Mouse (Mus musculus): ENCODE measurements around the gene Slc25a23. TPM values are rescaled to one million over a fixed set of nuclear protein-coding genes. Genes with fewer than 3 reads are reported as not detected.
A peak's percentile ranks its signal among the peaks of the same experiment; 100 is the strongest.

Slc25a23 gene
- polyA plus RNA-seq (2011; ENCODE audit: insufficient read depth, insufficient read length, low replicate concordance, missing spikeins) = 2.8 and 8.1 TPM in 2 replicates

DNA sequence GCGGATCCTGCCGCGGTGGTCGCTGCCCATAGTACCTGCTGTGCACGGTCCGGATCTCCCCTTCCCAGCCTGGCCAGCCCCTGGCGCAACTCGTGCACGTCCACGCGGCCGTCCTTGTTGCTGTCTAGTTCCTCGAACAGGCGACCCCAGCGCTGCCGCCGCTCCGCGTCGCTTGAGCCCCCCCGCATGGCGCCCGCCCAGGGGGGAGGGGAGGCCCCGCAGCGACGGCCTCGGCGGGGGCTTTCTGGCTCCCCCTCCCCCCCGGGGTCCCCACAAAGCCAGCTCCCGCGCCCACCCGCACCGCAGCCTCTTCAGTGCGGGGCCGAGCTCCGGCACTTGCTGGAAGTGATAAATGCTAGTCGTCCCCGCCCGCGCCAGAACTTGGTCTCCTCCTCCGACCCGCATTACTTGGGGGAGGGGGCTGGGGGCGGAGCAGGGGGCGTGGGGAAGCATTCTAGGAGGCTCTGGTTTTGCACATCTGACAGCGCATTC is at the start of gene Slc25a23:
Gene Slc25a23, minus strand, starts transcription at position 378 of the 492 bp plus-strand sequence.
- WGBS = under 1% methylated on average over 45 of the region's 45 CpGs
- peak within 1 kb of the TSS; percentile 74; the same call in 1 of the 2 replicates for H3K27ac ChIP-seq (ENCODE audit: control insufficient read depth, insufficient read depth, low read depth, low read length, poor library complexity)
- peak within 1 kb of the TSS; percentile 64 for H3K4me3 ChIP-seq (replicated peaks; ENCODE audit: control insufficient read depth, low read depth, low read length)
- TF ChIP-seq POLR2A (IDR thresholded peaks at IDR 0.05; ENCODE audit: borderline replicate concordance, control insufficient read depth, low read depth, low read length) (no peak), CTCF (IDR thresholded peaks at IDR 0.05; ENCODE audit: control insufficient read depth, insufficient read depth, low read length) (no peak)
- H3K4me1 ChIP-seq (ENCODE audit: control insufficient read depth, insufficient read depth, low read length) = peaks cover 3% of the 10 kb centered on the region; the same call in 1 of the 2 replicates

DNA sequence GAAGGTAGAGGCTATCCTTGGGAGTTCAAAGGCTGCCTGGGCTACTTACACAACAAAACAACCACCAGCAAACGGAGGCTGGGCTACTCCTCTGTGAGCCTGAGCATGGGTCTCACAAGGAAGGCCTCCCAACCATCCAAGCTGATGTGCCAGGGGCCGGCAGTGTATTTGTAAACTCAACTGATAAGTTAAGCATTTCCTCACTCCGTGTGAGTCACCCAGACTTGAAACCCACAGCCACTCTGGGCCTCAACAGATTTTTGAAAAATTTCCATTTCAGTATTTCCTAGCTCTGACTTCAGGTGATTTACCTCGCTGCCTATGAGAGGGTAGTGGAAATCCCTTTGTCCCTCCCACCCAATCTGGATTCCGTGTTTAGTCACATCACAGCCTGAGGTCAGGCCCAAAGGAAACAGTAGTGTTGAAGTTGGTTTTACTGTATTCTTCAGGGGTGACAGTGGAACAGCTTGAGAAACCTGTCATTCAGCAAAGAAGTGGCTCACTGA is 49.1 kb upstream of the Slc25a23 start:
- TF ChIP-seq POLR2A (IDR thresholded peaks at IDR 0.05; ENCODE audit: borderline replicate concordance, control insufficient read depth, low read depth, low read length) (no peak), CTCF (IDR thresholded peaks at IDR 0.05; ENCODE audit: control insufficient read depth, insufficient read depth, low read length) (no peak)
- Histone ChIP-seq H3K27ac (ENCODE audit: control insufficient read depth, insufficient read depth, low read depth, low read length, poor library complexity) (no peak overlapping the region), H3K4me1 (ENCODE audit: control insufficient read depth, insufficient read depth, low read length) (no peaks in the 10 kb centered on the region; the same call in 1 of the 2 replicates), H3K4me3 (replicated peaks; ENCODE audit: control insufficient read depth, low read depth, low read length) (no peak overlapping the region)
- WGBS = 47% methylated on average over 5 of the region's 5 CpGs

DNA sequence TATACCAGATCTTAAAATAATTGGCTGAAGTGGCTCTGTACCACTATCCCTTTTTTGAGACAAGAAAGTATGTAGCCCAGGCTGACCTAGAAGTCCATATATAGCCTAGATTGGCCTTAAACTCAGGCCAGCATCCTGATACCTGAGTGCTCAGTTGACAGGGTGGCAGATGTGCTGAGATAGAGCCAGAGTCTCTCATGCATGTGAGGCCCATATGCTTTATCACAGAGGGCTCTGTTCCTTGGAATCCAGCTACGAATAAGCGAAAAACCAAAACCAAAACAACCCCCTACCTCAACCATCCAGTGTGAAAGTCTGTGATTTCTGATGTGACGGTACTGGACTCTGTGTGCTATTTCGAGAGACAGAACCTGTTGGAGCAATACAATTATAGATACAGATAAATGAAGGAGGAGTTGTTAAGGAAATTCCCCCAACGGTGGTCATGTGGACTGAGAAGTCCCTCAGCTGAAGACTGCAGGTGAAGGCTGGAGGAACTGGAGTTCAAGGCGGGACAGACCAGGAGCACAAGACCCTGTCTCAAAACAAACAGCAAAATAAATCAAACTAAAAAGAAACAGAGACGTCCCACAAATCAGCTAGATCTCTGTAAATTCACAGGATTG is 48.5 kb upstream of the Slc25a23 start:
- no peak overlapping the region for H3K4me3 ChIP-seq (replicated peaks; ENCODE audit: control insufficient read depth, low read depth, low read length)
- H3K4me1 ChIP-seq (ENCODE audit: control insufficient read depth, insufficient read depth, low read length) = no peaks in the 10 kb centered on the region; the same call in 1 of the 2 replicates
- no peak for TF ChIP-seq POLR2A (IDR thresholded peaks at IDR 0.05; ENCODE audit: borderline replicate concordance, control insufficient read depth, low read depth, low read length)
- no peak for TF ChIP-seq CTCF (IDR thresholded peaks at IDR 0.05; ENCODE audit: control insufficient read depth, insufficient read depth, low read length)
- no peak overlapping the region for H3K27ac ChIP-seq (ENCODE audit: control insufficient read depth, insufficient read depth, low read depth, low read length, poor library complexity)
- WGBS = 84% methylated on average over 7 of the region's 7 CpGs

DNA sequence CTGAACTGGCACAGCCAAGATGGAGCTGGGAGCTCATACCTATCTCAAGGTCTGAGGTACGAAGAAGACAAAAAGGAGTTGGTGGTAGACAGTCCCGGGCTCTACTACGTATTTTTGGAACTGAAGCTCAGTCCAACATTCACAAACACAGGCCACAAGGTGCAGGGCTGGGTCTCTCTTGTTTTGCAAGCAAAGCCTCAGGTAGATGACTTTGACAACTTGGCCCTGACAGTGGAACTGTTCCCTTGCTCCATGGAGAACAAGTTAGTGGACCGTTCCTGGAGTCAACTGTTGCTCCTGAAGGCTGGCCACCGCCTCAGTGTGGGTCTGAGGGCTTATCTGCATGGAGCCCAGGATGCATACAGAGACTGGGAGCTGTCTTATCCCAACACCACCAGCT is 47.4 kb upstream of the Slc25a23 start:
- Histone ChIP-seq H3K4me3 (replicated peaks; ENCODE audit: control insufficient read depth, low read depth, low read length) (no peak overlapping the region), H3K4me1 (ENCODE audit: control insufficient read depth, insufficient read depth, low read length) (no peaks in the 10 kb centered on the region; the same call in 1 of the 2 replicates), H3K27ac (ENCODE audit: control insufficient read depth, insufficient read depth, low read depth, low read length, poor library complexity) (no peak overlapping the region)
- TF ChIP-seq POLR2A (IDR thresholded peaks at IDR 0.05; ENCODE audit: borderline replicate concordance, control insufficient read depth, low read depth, low read length) (no peak), CTCF (IDR thresholded peaks at IDR 0.05; ENCODE audit: control insufficient read depth, insufficient read depth, low read length) (no peak)
- WGBS = 72% methylated on average over 5 of the region's 5 CpGs

DNA sequence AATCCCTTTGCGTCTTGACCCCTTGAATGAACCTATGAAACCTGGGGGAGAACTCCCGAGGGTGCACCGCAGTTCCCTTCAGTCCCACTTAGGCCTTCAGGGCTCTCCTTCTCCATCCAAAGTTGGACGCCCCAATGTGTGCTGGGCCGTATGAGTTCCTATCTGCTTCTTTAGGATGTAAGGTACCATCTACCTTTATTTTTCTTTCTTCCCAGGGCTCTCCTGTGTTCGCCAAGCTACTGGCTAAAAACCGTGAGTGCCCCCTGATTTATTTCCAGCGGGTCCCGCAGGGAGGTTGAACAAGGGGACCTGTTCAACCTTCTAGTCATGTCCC is 46.3 kb upstream of the Slc25a23 start:
- no peak overlapping the region for H3K4me3 ChIP-seq (replicated peaks; ENCODE audit: control insufficient read depth, low read depth, low read length)
- 45% methylated on average over 9 of the region's 9 CpGs for WGBS
- no peak overlapping the region for H3K27ac ChIP-seq (ENCODE audit: control insufficient read depth, insufficient read depth, low read depth, low read length, poor library complexity)
- H3K4me1 ChIP-seq (ENCODE audit: control insufficient read depth, insufficient read depth, low read length) = no peaks in the 10 kb centered on the region; the same call in 1 of the 2 replicates
- TF ChIP-seq CTCF (IDR thresholded peaks at IDR 0.05; ENCODE audit: control insufficient read depth, insufficient read depth, low read length) (no peak), POLR2A (IDR thresholded peaks at IDR 0.05; ENCODE audit: borderline replicate concordance, control insufficient read depth, low read depth, low read length) (no peak)

DNA sequence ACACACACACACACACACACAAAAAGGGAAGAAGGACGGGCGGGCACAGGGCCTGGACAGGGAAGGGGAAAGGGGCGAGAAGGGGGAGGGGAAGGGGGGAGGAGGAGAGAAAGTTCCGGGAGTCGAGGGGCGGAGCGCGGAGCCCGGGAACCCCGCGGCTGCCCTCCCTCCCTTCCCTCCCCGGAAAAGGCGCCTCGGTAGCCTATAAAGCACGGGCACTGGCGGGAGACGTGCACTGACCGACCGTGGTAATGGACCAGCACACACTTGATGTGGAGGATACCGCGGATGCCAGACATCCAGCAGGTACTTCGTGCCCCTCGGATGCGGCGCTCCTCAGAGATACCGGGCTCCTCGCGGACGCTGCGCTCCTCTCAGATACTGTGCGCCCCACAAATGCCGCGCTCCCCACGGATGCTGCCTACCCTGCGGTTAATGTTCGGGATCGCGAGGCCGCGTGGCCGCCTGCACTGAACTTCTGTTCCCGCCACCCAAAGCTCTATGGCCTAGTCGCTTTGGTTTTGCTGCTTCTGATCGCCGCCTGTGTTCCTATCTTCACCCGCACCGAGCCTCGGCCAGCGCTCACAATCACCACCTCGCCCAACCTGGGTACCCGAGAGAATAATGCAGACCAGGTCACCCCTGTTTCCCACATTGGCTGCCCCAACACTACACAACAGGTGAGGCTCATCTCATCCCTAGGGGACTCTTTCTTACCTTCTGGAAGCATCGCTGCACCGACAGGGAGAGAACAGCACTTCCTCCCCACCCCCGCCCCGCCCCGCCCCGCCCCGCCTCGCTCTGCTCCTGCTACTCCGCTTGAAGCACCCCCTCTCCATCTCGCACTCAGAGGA is 45.7 kb upstream of the Slc25a23 start, which contains the start of gene Tnfsf9:
Gene Tnfsf9, plus strand, starts transcription at position 145 of the 854 bp plus-strand sequence.
- H3K4me1 ChIP-seq (ENCODE audit: control insufficient read depth, insufficient read depth, low read length) = no peaks in the 10 kb centered on the region; the same call in 1 of the 2 replicates

DNA sequence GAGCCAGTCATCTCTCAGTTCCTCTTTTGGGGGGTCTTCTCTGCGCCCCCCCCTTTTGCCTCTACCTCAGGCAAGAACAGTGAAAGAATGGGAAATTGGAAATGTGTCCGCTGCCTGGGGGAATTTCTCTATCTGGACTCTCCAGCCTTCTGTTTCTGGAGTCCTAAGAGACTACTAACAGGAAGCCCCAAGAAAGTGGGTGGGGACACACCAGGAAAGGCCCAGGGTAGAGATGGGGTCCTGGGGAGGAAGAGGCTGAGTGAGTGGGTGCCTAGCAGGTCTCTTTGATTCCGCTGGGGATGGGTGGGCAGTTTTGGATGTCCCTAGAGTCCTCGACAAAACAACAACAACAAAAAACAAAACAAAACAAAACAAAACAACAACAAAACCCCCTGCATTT is 44.8 kb upstream of the Slc25a23 start:
- 13% methylated on average over 4 of the region's 4 CpGs for WGBS
- Histone ChIP-seq H3K4me1 (ENCODE audit: control insufficient read depth, insufficient read depth, low read length) (no peaks in the 10 kb centered on the region; the same call in 1 of the 2 replicates), H3K4me3 (replicated peaks; ENCODE audit: control insufficient read depth, low read depth, low read length) (no peak overlapping the region), H3K27ac (ENCODE audit: control insufficient read depth, insufficient read depth, low read depth, low read length, poor library complexity) (no peak overlapping the region)
- no peak for TF ChIP-seq POLR2A (IDR thresholded peaks at IDR 0.05; ENCODE audit: borderline replicate concordance, control insufficient read depth, low read depth, low read length)
- no peak for TF ChIP-seq CTCF (IDR thresholded peaks at IDR 0.05; ENCODE audit: control insufficient read depth, insufficient read depth, low read length)

More for the DNA sequence above, 45.7 kb upstream of the Slc25a23 start, which contains the start of gene Tnfsf9:
- H3K4me3 ChIP-seq (replicated peaks; ENCODE audit: control insufficient read depth, low read depth, low read length) = peak within 1 kb of the TSS; percentile 91
- peak; percentile 44; the same call in 1 of the 2 replicates for TF ChIP-seq POLR2A (IDR thresholded peaks at IDR 0.05; ENCODE audit: borderline replicate concordance, control insufficient read depth, low read depth, low read length)
- no peak for TF ChIP-seq CTCF (IDR thresholded peaks at IDR 0.05; ENCODE audit: control insufficient read depth, insufficient read depth, low read length)
- peak within 1 kb of the TSS; percentile 36; the same call in 1 of the 2 replicates for H3K27ac ChIP-seq (ENCODE audit: control insufficient read depth, insufficient read depth, low read depth, low read length, poor library complexity)
- WGBS = under 1% methylated on average over 58 of the region's 61 CpGs

Measured in bone marrow, adult 2 months (tissue).